Mouse (Mus musculus): ENCODE measurements at regions not wholly inside any gene's neighbourhood (a gene's known extent, or its start where the extent isn't known, plus 50 kb on each side); places are given as distances from the start of the nearest gene placed in this dataset.

- no peak for DNase-seq (ENCODE audit: low spot score in 2 of 2)
Observed at GRCm38 (mm10) chr6:48175234-48175633, 88.8 kb upstream of the Zfp746 start.

GRCm38 (mm10) chr6:48172769-48173168 is 86.4 kb upstream of the Zfp746 start:
- peak in 1 of 2 experiments; percentile 38 for DNase-seq (ENCODE audit: low spot score in 2 of 2)

- DNase-seq (ENCODE audit: low spot score in 2 of 2): no peak
Observed at GRCm38 (mm10) chr6:48136851-48137250, 50.5 kb upstream of the Zfp746 start.
